Mouse (Mus musculus): Measurements from ENCODE around the gene Trak1. TPM values are rescaled to one million over a fixed set of nuclear protein-coding genes. Genes with fewer than 3 reads are reported as not detected.

Trak1 gene
- polyA plus RNA-seq, 1 experiment from 2014 or later = 63.0 TPM

GRCm38 (mm10) chr9:121496102-121496501 is 198.8 kb downstream of the Trak1 start:
- Histone ChIP-seq H3K9ac (no peak overlapping the region), H3K4me1 (replicated peaks; ENCODE audit: control insufficient read depth, insufficient read depth, low read length) (peaks cover 6% of the 10 kb centered on the region), H3K9me3 (ENCODE audit: control insufficient read depth, low read length) (no peaks in the 10 kb centered on the region), H3K4me3 (replicated peaks; ENCODE audit: low read length) (no peak overlapping the region), H3K27me3 (ENCODE audit: control insufficient read depth, insufficient read depth, low read length) (peaks cover 53% of the 10 kb centered on the region), H3K36me3 (replicated peaks; ENCODE audit: control insufficient read depth, insufficient read depth) (no peaks in the 10 kb centered on the region), H3K4me2 (replicated peaks) (no peak overlapping the region), H3K27ac (no peak overlapping the region)
- DNase-seq (ENCODE audit: low spot score) (no peak), ATAC-seq (ENCODE audit: low FRiP score) (no peak)
- 28% methylated on average over 10 of the region's 10 CpGs for WGBS

GRCm38 (mm10) chr9:121505346-121505745 is 208.0 kb downstream of the Trak1 start:
- no peak for ATAC-seq (ENCODE audit: low FRiP score)
- DNase-seq (ENCODE audit: low spot score) = no peak
- Histone ChIP-seq H3K27me3 (ENCODE audit: control insufficient read depth, insufficient read depth, low read length) (no peaks in the 10 kb centered on the region), H3K4me2 (replicated peaks) (no peak overlapping the region), H3K36me3 (replicated peaks; ENCODE audit: control insufficient read depth, insufficient read depth) (no peaks in the 10 kb centered on the region), H3K4me1 (replicated peaks; ENCODE audit: control insufficient read depth, insufficient read depth, low read length) (no peaks in the 10 kb centered on the region), H3K9ac (no peak overlapping the region), H3K27ac (no peak overlapping the region), H3K4me3 (replicated peaks; ENCODE audit: low read length) (no peak overlapping the region), H3K9me3 (ENCODE audit: control insufficient read depth, low read length) (no peaks in the 10 kb centered on the region)
- 89% methylated on average over 8 of the region's 8 CpGs for WGBS

GRCm38 (mm10) chr9:121506478-121507180 is 209.3 kb downstream of the Trak1 start:
- H3K4me3 ChIP-seq (replicated peaks; ENCODE audit: low read length) = no peak overlapping the region
- DNase-seq (ENCODE audit: low spot score) (no peak), ATAC-seq (ENCODE audit: low FRiP score) (no peak)

GRCm38 (mm10) chr9:121511911-121512310 is 214.6 kb downstream of the Trak1 start:
- H3K36me3 ChIP-seq (replicated peaks; ENCODE audit: control insufficient read depth, insufficient read depth) = no peaks in the 10 kb centered on the region
- no peak overlapping the region for H3K4me2 ChIP-seq (replicated peaks)
- no peak for DNase-seq (ENCODE audit: low spot score)
- no peak for ATAC-seq (ENCODE audit: low FRiP score)
- H3K27ac ChIP-seq = no peak overlapping the region
- H3K27me3 ChIP-seq (ENCODE audit: control insufficient read depth, insufficient read depth, low read length) = no peaks in the 10 kb centered on the region
- WGBS = 92% methylated on average over 4 of the region's 4 CpGs
- no peaks in the 10 kb centered on the region for H3K4me1 ChIP-seq (replicated peaks; ENCODE audit: control insufficient read depth, insufficient read depth, low read length)
- no peak overlapping the region for H3K9ac ChIP-seq
- no peaks in the 10 kb centered on the region for H3K9me3 ChIP-seq (ENCODE audit: control insufficient read depth, low read length)
- no peak overlapping the region for H3K4me3 ChIP-seq (replicated peaks; ENCODE audit: low read length)

More at GRCm38 (mm10) chr9:121506478-121507180, 209.3 kb downstream of the Trak1 start:
- no peak overlapping the region for H3K9ac ChIP-seq
- no peak overlapping the region for H3K4me2 ChIP-seq (replicated peaks)
- no peaks in the 10 kb centered on the region for H3K4me1 ChIP-seq (replicated peaks; ENCODE audit: control insufficient read depth, insufficient read depth, low read length)
- no peaks in the 10 kb centered on the region for H3K27me3 ChIP-seq (ENCODE audit: control insufficient read depth, insufficient read depth, low read length)
- H3K9me3 ChIP-seq (ENCODE audit: control insufficient read depth, low read length) = no peaks in the 10 kb centered on the region
- WGBS = 72% methylated on average over 8 of the region's 8 CpGs
- no peak overlapping the region for H3K27ac ChIP-seq
- H3K36me3 ChIP-seq (replicated peaks; ENCODE audit: control insufficient read depth, insufficient read depth) = no peaks in the 10 kb centered on the region

- no peaks in the 10 kb centered on the region for H3K4me1 ChIP-seq (replicated peaks; ENCODE audit: control insufficient read depth, insufficient read depth, low read length)
- ATAC-seq (ENCODE audit: low FRiP score) = no peak
- no peaks in the 10 kb centered on the region for H3K9me3 ChIP-seq (ENCODE audit: control insufficient read depth, low read length)
- H3K27ac ChIP-seq = no peak overlapping the region
- H3K4me2 ChIP-seq (replicated peaks) = no peak overlapping the region
- H3K27me3 ChIP-seq (ENCODE audit: control insufficient read depth, insufficient read depth, low read length) = no peaks in the 10 kb centered on the region
- no peak overlapping the region for H3K4me3 ChIP-seq (replicated peaks; ENCODE audit: low read length)
- DNase-seq (ENCODE audit: low spot score) = no peak
- H3K36me3 ChIP-seq (replicated peaks; ENCODE audit: control insufficient read depth, insufficient read depth) = no peaks in the 10 kb centered on the region
- WGBS = 84% methylated on average over 5 of the region's 5 CpGs
- no peak overlapping the region for H3K9ac ChIP-seq
These were observed 217.2 kb downstream of the Trak1 start for GRCm38 (mm10) chr9:121514462-121514861.

- DNase-seq (ENCODE audit: low spot score) (no peak), ATAC-seq (ENCODE audit: low FRiP score) (no peak)
- Histone ChIP-seq H3K9me3 (ENCODE audit: control insufficient read depth, low read length) (no peaks in the 10 kb centered on the region), H3K4me3 (replicated peaks; ENCODE audit: low read length) (no peak overlapping the region), H3K27me3 (ENCODE audit: control insufficient read depth, insufficient read depth, low read length) (no peaks in the 10 kb centered on the region), H3K4me1 (replicated peaks; ENCODE audit: control insufficient read depth, insufficient read depth, low read length) (no peaks in the 10 kb centered on the region), H3K27ac (no peak overlapping the region), H3K9ac (no peak overlapping the region), H3K36me3 (replicated peaks; ENCODE audit: control insufficient read depth, insufficient read depth) (no peaks in the 10 kb centered on the region), H3K4me2 (replicated peaks) (no peak overlapping the region)
- 85% methylated on average over 5 of the region's 5 CpGs for WGBS
These were observed 222.7 kb downstream of the Trak1 start for GRCm38 (mm10) chr9:121520047-121520446.

Other genes starting within 250 kb of the Trak1 start
- 50.0 and 65.6 TPM in 2 replicates for gene Ulk4, start 20.3 kb upstream of the Trak1 start, polyA plus RNA-seq (2014; fragmentation: Nextera tagmentation; extraction: Ambion mirVana)
- gene Cck, start 198.2 kb downstream of the Trak1 start, polyA plus RNA-seq (2014; fragmentation: Nextera tagmentation; extraction: Ambion mirVana) = 73.5 and 83.2 TPM in 2 replicates